Mouse (Mus musculus): Measurements from ENCODE around the gene Xrcc2. TPM values are rescaled to one million over a fixed set of nuclear protein-coding genes. Genes with fewer than 3 reads are reported as not detected.
"Not testable (repeated sequence)": the region's sequence is repeated elsewhere in the genome, so short reads cannot be mapped to it uniquely, and the experiment has no call there.

Gene Xrcc2
- polyA plus RNA-seq, 1 experiment from 2014 or later, result 5.9 TPM

DNA sequence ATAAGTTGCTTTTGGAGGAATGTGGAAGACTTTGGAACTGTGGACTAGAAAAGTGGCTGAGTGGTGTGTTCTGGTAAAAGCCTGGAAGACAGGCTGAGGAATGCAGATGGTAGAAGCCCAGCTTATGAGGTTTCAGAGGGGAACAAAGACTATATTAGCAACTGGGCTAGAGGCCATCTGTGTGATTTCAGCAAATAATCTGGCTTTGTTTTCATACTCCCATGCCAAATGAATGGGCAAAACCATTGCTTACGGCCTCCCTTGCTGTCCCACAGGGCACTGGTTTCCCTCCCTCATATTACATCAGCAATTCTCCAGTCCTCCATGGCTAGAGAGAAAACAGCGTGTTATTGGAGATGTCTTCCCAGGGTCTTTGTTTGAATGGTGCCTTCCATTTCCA is 17.4 kb upstream of the Xrcc2 start:
- WGBS, result 75% methylated on average over 2 of the region's 2 CpGs
- H3K4me3 ChIP-seq (replicated peaks), result no peak overlapping the region
- H3K9me3 ChIP-seq, result no peaks in the 10 kb centered on the region
- H3K27ac ChIP-seq, result no peak overlapping the region
- H3K9ac ChIP-seq, result no peak overlapping the region
- H3K4me1 ChIP-seq (replicated peaks), result no peaks in the 10 kb centered on the region
- no peaks in the 10 kb centered on the region for H3K27me3 ChIP-seq (replicated peaks)
- no peaks in the 10 kb centered on the region for H3K36me3 ChIP-seq
- ATAC-seq, result no peak
- no peak overlapping the region for H3K4me2 ChIP-seq (replicated peaks)

- Histone ChIP-seq H3K4me3 (replicated peaks) (no peak overlapping the region), H3K4me2 (replicated peaks) (no peak overlapping the region), H3K4me1 (replicated peaks) (no peaks in the 10 kb centered on the region), H3K9me3 (no peaks in the 10 kb centered on the region), H3K27ac (no peak overlapping the region), H3K36me3 (no peaks in the 10 kb centered on the region), H3K27me3 (replicated peaks) (no peaks in the 10 kb centered on the region), H3K9ac (no peak overlapping the region)
- no peak for ATAC-seq
- 88% methylated on average over 4 of the region's 4 CpGs for WGBS
Measured at GRCm38 (mm10) chr5:25719390-25719789, 13.8 kb upstream of the Xrcc2 start.

DNA sequence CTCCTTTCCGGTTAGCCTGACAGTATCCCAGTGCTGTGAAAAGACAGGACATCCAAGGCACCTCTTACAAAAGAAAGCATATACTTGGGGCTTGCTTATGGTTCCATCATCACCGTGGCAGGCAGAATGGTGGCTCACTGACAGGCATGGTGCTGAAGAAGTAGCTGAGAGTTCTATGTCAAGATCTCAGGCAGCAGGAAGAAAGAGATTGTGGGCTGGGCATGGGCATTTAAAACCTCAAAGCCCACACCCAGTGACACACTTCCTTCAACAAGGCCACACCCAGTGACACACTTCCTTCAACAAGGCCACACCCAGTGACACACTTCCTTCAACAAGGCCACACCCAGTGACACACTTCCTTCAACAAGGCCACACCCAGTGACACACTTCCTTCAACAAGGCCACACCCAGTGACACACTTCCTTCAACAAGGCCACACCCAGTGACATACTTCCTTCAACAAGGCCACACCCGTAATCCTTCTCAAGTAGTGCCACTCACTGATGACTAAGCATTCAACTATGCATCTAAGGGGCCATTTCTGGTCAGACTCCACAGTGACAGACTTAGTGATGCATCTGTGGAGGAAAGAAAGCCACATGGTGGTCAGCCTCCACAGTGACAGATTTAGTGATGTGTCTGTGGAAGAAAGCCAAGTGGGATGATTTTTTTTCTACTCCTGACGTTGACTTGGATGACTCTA is 7.5 kb upstream of the Xrcc2 start:
- H3K9me3 ChIP-seq; H3K9ac ChIP-seq; H3K27me3 ChIP-seq (replicated peaks); H3K4me1 ChIP-seq (replicated peaks); H3K27ac ChIP-seq; H3K36me3 ChIP-seq; H3K4me2 ChIP-seq (replicated peaks); H3K4me3 ChIP-seq (replicated peaks); ATAC-seq: not testable (repeated sequence)
- 92% methylated on average over 4 of the region's 4 CpGs for WGBS

DNA sequence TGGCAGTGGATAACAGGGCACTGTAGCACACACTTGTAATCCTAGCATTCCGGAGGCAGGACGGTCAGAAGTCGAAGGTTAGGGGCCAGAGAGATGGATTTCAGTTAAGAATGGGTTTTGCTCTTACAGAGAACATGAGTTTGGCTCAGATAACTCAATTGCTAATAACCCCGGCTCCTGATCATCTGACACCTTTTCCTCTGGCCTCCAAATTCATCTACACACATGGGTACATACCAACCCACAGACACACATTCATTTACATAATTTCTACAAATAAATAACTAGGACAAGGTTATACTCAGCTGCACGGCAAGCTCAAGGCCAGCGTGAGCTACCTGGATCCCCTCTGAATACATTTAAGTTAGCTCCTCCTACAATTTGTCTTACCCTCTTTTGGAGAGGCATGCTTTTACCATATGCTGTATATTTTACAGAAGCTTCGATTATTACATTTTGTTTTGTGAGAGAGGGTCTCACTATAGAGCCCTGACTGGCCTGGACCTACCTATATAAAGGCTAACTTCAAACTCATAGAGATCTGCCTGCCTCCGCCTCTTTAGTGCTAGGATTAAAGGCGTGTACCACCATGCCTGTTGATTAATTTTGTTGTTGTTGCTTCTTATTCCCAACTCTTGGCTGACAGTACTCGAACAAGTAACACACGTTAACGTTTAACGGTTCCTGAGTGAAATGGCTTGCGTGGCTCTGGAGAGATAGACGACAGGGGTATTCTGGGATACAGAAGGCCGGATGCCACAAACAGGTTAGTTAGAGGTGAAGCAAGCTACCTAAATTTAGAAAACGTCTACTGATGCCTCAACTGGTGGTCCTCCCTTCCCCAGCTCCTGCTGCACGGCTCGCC is 691 bp downstream of the Xrcc2 start:
- H3K9ac ChIP-seq, result peak overlapping the region; percentile 84
- 0 out of 2 replicates have a peak, but pooled peaks cover 3% of the 10 kb centered on the region for H3K36me3 ChIP-seq
- H3K27ac ChIP-seq, result peak overlapping the region; percentile 65; the same call in 1 of the 2 replicates
- H3K4me2 ChIP-seq (replicated peaks), result peak overlapping the region; percentile 75
- H3K4me3 ChIP-seq (replicated peaks), result peak overlapping the region; percentile 78
- 20% methylated on average over 19 of the region's 19 CpGs for WGBS
- no peaks in the 10 kb centered on the region for H3K9me3 ChIP-seq
- 0 out of 2 replicates have a peak, but pooled peaks cover 2% of the 10 kb centered on the region for H3K4me1 ChIP-seq (replicated peaks)
- ATAC-seq, result peak; percentile 46
- H3K27me3 ChIP-seq (replicated peaks), result no peaks in the 10 kb centered on the region

DNA sequence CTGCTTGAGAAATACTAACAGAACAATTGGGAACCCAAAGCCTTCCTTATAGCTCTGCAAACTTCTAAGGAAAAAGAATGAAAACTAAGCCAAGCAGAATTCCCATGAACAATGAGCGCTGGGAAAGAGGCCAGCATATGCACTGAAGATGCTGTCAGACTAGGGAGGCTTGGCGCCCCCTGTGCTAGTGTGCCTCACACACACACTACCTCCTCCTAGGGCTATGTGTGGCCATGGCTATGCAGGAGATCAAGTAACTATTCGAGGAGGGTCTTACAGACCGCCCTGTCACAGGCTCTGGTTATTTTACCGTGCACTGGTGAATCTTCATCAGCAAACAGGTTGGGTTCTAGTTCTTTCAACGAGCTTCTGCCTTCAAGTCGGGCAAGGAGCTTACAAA is 7.7 kb downstream of the Xrcc2 start:
- H3K4me3 ChIP-seq (replicated peaks), result no peak overlapping the region
- WGBS, result 84% methylated on average over 7 of the region's 7 CpGs
- no peak overlapping the region for H3K4me2 ChIP-seq (replicated peaks)
- no peak overlapping the region for H3K27ac ChIP-seq
- H3K4me1 ChIP-seq (replicated peaks), result no peaks in the 10 kb centered on the region
- H3K27me3 ChIP-seq (replicated peaks), result no peaks in the 10 kb centered on the region
- ATAC-seq, result no peak
- H3K9ac ChIP-seq, result no peak overlapping the region
- 0 out of 2 replicates have a peak, but pooled peaks cover 5% of the 10 kb centered on the region for H3K36me3 ChIP-seq
- H3K9me3 ChIP-seq, result no peaks in the 10 kb centered on the region; the same call in 1 of the 2 replicates

DNA sequence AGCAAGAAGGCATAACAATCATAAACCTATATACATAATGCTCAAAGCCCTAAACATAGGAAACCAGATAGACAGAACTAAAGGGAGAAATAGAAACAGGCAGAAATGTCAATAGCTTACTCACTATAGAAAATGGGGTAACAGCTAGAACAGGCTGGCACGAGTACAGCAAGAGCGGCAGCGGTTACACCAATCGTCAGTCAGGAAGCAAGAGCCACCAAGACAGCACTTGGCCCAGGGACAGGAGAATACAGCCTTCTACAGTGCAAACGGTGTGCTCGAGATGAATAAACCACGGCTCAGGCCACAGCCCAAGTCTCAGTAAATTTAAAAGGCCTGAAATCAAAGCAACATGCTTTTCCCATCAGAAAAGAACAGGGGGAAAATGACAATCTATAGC is 9.4 kb downstream of the Xrcc2 start:
- Histone ChIP-seq H3K9me3 (no peaks in the 10 kb centered on the region; the same call in 1 of the 2 replicates), H3K9ac (no peak overlapping the region), H3K4me2 (replicated peaks) (no peak overlapping the region), H3K4me3 (replicated peaks) (no peak overlapping the region), H3K27ac (no peak overlapping the region), H3K4me1 (replicated peaks) (no peaks in the 10 kb centered on the region), H3K27me3 (replicated peaks) (no peaks in the 10 kb centered on the region), H3K36me3 (peaks cover 7% of the 10 kb centered on the region)
- no peak for ATAC-seq
- WGBS, result 90% methylated on average over 7 of the region's 7 CpGs

DNA sequence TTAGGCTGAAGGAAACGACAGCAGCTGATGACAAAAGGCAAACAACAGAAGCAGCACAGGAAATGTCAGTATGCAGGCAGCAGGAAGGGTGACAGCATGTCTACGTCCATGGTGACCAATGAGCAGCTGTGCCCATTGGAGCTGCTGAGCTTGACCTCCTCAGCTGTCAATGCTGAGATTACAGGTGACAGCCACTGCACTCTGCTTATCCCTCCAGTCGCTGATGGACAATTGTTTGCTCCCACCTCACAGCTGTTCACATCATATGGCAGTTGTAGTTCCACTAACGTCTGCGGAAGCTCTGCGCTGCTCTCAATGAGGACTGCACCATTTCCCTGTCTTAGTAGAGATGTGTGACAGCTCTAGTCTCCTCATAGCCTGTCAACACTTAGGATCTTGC is 9.8 kb downstream of the Xrcc2 start:
- H3K4me1 ChIP-seq (replicated peaks), result no peaks in the 10 kb centered on the region
- no peak for ATAC-seq
- no peak overlapping the region for H3K9ac ChIP-seq
- H3K9me3 ChIP-seq, result no peaks in the 10 kb centered on the region; the same call in 1 of the 2 replicates
- 72% methylated on average over 6 of the region's 6 CpGs for WGBS
- no peaks in the 10 kb centered on the region for H3K27me3 ChIP-seq (replicated peaks)
- no peak overlapping the region for H3K27ac ChIP-seq
- no peak overlapping the region for H3K4me2 ChIP-seq (replicated peaks)
- H3K36me3 ChIP-seq, result peaks cover 7% of the 10 kb centered on the region
- H3K4me3 ChIP-seq (replicated peaks), result no peak overlapping the region

GRCm38 (mm10) chr5:25671696-25672520 is 33.7 kb downstream of the Xrcc2 start:
- H3K36me3 ChIP-seq, result no peaks in the 10 kb centered on the region
- H3K27ac ChIP-seq, result no peak overlapping the region
- no peaks in the 10 kb centered on the region for H3K27me3 ChIP-seq (replicated peaks)
- no peak for ATAC-seq
- H3K9ac ChIP-seq, result no peak overlapping the region
- no peak overlapping the region for H3K4me3 ChIP-seq (replicated peaks)
- 84% methylated on average over 31 of the region's 31 CpGs for WGBS
- no peaks in the 10 kb centered on the region for H3K9me3 ChIP-seq
- H3K4me1 ChIP-seq (replicated peaks), result no peaks in the 10 kb centered on the region
- no peak overlapping the region for H3K4me2 ChIP-seq (replicated peaks)

- 71% methylated on average over 3 of the region's 3 CpGs for WGBS
- H3K27ac ChIP-seq, result peak overlapping the region; percentile 22; the same call in 1 of the 2 replicates
- H3K9me3 ChIP-seq, result no peaks in the 10 kb centered on the region
- ATAC-seq, result no peak
- H3K36me3 ChIP-seq, result no peaks in the 10 kb centered on the region
- H3K4me2 ChIP-seq (replicated peaks), result no peak overlapping the region
- no peak overlapping the region for H3K4me3 ChIP-seq (replicated peaks)
- H3K9ac ChIP-seq, result no peak overlapping the region
- H3K4me1 ChIP-seq (replicated peaks), result no peaks in the 10 kb centered on the region
- H3K27me3 ChIP-seq (replicated peaks), result no peaks in the 10 kb centered on the region
Measured at GRCm38 (mm10) chr5:25671051-25671450, 34.6 kb downstream of the Xrcc2 start.

GRCm38 (mm10) chr5:25668306-25668705 is 37.3 kb downstream of the Xrcc2 start:
- H3K9ac ChIP-seq, result no peak overlapping the region
- H3K36me3 ChIP-seq, result no peaks in the 10 kb centered on the region
- H3K27ac ChIP-seq, result no peak overlapping the region
- H3K4me2 ChIP-seq (replicated peaks), result no peak overlapping the region
- no peaks in the 10 kb centered on the region for H3K9me3 ChIP-seq
- no peaks in the 10 kb centered on the region for H3K4me1 ChIP-seq (replicated peaks)
- WGBS, result 83% methylated on average over 9 of the region's 9 CpGs
- no peak overlapping the region for H3K4me3 ChIP-seq (replicated peaks)
- no peak for ATAC-seq
- H3K27me3 ChIP-seq (replicated peaks), result no peaks in the 10 kb centered on the region

DNA sequence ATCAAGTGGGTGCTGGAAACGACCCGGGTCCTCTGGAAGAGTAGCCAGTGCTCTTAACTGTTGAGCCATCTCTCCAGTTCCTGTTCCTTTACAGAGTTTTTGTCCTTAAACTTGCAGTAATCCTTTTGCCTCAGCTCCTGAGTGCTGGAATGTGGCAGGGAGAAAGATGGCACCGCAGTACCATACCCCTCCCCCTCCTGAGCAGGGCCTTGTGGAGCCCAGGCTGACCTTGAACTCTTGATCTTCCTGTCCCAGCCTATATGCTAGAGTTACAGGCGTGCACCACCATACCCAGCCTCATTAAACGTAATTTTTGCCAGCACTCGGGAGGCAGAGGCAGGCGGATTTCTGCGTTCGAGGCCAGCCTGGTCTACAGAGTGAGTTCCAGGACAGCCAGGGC is 38.9 kb downstream of the Xrcc2 start:
- Histone ChIP-seq H3K9ac (no peak overlapping the region), H3K4me2 (replicated peaks) (no peak overlapping the region), H3K4me3 (replicated peaks) (no peak overlapping the region), H3K27ac (no peak overlapping the region), H3K9me3 (no peaks in the 10 kb centered on the region), H3K4me1 (replicated peaks) (no peaks in the 10 kb centered on the region), H3K27me3 (replicated peaks) (no peaks in the 10 kb centered on the region), H3K36me3 (no peaks in the 10 kb centered on the region)
- WGBS, result 82% methylated on average over 9 of the region's 9 CpGs
- ATAC-seq, result no peak

DNA sequence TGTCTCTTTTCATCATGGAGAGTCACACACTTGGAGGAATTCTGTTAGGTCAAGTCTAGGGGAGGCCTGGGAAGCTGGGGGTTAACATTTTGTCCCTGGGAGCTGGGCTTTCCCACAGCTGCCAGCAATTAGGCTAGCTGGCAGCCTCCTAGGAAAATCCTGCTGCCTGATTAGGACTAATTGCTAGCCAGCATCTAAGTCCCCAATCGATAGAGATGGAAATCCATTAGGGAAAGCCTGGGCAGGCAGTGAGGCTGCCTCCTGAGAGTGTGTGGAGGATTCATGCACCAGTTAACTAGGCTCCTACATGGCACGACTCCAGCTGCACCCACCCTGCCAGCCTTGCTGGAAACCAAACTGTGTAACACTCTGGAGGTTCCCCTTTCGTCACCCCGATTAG is 39.5 kb downstream of the Xrcc2 start:
- no peaks in the 10 kb centered on the region for H3K36me3 ChIP-seq
- no peaks in the 10 kb centered on the region for H3K9me3 ChIP-seq
- H3K9ac ChIP-seq, result no peak overlapping the region
- H3K4me1 ChIP-seq (replicated peaks), result no peaks in the 10 kb centered on the region
- no peaks in the 10 kb centered on the region for H3K27me3 ChIP-seq (replicated peaks)
- no peak overlapping the region for H3K27ac ChIP-seq
- no peak overlapping the region for H3K4me3 ChIP-seq (replicated peaks)
- ATAC-seq, result 0 out of 2 replicates have a peak, but pooled peaks have one; percentile 23
- 63% methylated on average over 4 of the region's 4 CpGs for WGBS
- no peak overlapping the region for H3K4me2 ChIP-seq (replicated peaks)
